Mouse (Mus musculus) lung, postnatal 0 days (tissue): ENCODE results near the gene Apobec4. TPM values are rescaled to one million over a fixed set of nuclear protein-coding genes. Genes with fewer than 3 reads are reported as not detected.

Source experiments
- ATAC-seq: fragments of 200-750 bp; cut with Nextera tagmentation; 2 replicates; pipeline ENCODE4 v1.8.0; 2017; ENCODE audit warnings: moderate library complexity
- DNase-seq: peaks from one replicate; pipeline ENCODE4 v3.0.0-alpha.2; 2016; ENCODE audit warnings: low spot score
- H3K27ac ChIP-seq: fragments of 300-500 bp; sonication (generic); 2 replicates; pipeline ENCODE4 v1.5.1; 2014; ENCODE audit warnings: antibody characterized with exemption, mild to moderate bottlenecking, low read length, mixed read lengths
- H3K27me3 ChIP-seq: fragments of 300-500 bp; sonication (generic); replicated peaks from 2 replicates; pipeline ENCODE4 v1.6.1; 2014; ENCODE audit warnings: low read length, mixed read lengths; ENCODE audit not compliant: insufficient read depth
- H3K36me3 ChIP-seq: fragments of 300-500 bp; sonication (generic); 2 replicates; pipeline ENCODE4 v1.6.1; 2014; ENCODE audit warnings: low read length, mixed read lengths; ENCODE audit not compliant: insufficient read depth
- H3K4me1 ChIP-seq: fragments of 300-500 bp; sonication (generic); 2 replicates; pipeline ENCODE4 v1.6.1; 2014; ENCODE audit warnings: antibody characterized with exemption, low read depth, low read length, mixed read lengths; ENCODE audit not compliant: insufficient read depth
- H3K4me2 ChIP-seq: fragments of 300-500 bp; sonication (generic); replicated peaks from 2 replicates; pipeline ENCODE4 v1.6.1; 2014; ENCODE audit warnings: low read depth, mild to moderate bottlenecking, low read length, moderate library complexity, mixed read lengths
- H3K4me3 ChIP-seq: fragments of 300-500 bp; sonication (generic); 2 replicates; pipeline ENCODE4 v1.5.1; 2014; ENCODE audit warnings: low read depth, low read length
- H3K9ac ChIP-seq: fragments of 300-500 bp; sonication (generic); replicated peaks from 2 replicates; pipeline ENCODE4 v1.6.1; 2014; ENCODE audit warnings: low read depth, mild to moderate bottlenecking
- H3K9me3 ChIP-seq: fragments of 300-500 bp; sonication (generic); 2 replicates; pipeline ENCODE4 v1.6.1; 2016; ENCODE audit warnings: low read length, mixed read lengths
- CTCF ChIP-seq: IDR thresholded peaks from 2 replicates; pipeline ENCODE4 v1.5.1; 2016; ENCODE audit warnings: antibody characterized with exemption, mild to moderate bottlenecking
- EP300 ChIP-seq: IDR thresholded peaks from 2 replicates; pipeline ENCODE4 v1.6.1; 2016; ENCODE audit warnings: antibody characterized with exemption, mild to moderate bottlenecking, control low read depth
- WGBS: fragments of 180-500 bp; shearing (Covaris S2); extraction: QIAGEN DNeasy Blood & Tissue Kit; methylation state at CpG from one replicate; pipeline ENCODE4 v1.1.7; 2014; 5-methylcytosine and 5-hydroxymethylcytosine counted together
- polyA plus RNA-seq: library from polyadenylated mRNA; unstranded; fragments of >200 nt; fragmentation: Nextera tagmentation; extraction: Ambion mirVana; gene quantifications from 2 replicates; pipeline ENCODE4 v1.2.1, GENCODE M21; 2015

The Apobec4 gene
- polyA plus RNA-seq, 1 experiment from 2014 or later: 0.74 TPM

DNA sequence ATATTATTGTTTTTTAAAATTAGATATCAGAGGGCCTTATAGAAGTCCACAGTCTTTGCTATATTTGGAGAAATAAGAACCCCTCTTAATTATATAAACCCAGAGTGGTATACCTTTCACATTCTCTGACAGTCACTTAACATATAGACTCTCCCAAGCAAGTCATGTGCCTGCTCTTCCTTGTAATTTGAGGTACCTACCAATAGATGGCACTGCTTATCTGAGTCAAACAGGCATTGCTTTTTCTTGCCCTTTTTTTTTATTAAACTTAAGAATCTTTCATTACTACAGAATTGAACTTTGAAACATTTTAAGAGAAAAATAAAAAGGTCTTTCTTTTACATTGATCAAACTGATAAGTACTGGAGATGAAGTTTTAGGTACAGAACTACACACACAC lies 26.1 kb upstream of the Apobec4 start:
- no peak overlapping the region for H3K9ac ChIP-seq
- H3K4me1 ChIP-seq: no peaks in the 10 kb centered on the region
- H3K4me3 ChIP-seq: no peak overlapping the region
- TF ChIP-seq CTCF: peak; percentile 48
- TF ChIP-seq EP300: no peak
- DNase-seq (peak; percentile 38), ATAC-seq (no peak)
- no peaks in the 10 kb centered on the region for H3K27me3 ChIP-seq
- H3K4me2 ChIP-seq: no peak overlapping the region
- H3K27ac ChIP-seq: no peak overlapping the region
- no peaks in the 10 kb centered on the region for H3K9me3 ChIP-seq
- H3K36me3 ChIP-seq: no peaks in the 10 kb centered on the region

DNA sequence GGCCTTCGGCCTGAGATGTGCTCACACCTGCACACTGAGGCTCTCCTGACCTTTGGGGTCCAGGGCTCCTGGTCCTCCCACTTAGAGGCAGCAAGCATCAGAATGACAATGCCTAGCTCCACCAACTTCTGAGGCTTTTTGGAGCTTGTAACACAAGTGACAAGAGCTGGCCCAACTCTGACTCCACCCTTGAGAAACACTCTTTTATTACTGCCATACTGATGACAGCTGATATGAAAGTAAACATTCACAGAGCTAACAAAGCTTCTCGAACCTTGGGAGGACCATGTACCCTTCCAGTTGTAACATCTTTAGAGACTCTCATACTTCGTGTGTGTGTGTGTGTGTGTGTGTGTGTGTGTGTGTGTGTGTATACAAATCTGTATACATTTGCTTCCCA lies 24.3 kb upstream of the Apobec4 start:
- Histone ChIP-seq H3K4me1 (no peaks in the 10 kb centered on the region), H3K9me3 (no peaks in the 10 kb centered on the region), H3K36me3 (no peaks in the 10 kb centered on the region), H3K4me2 (no peak overlapping the region), H3K9ac (no peak overlapping the region), H3K27ac (no peak overlapping the region), H3K27me3 (no peaks in the 10 kb centered on the region), H3K4me3 (no peak overlapping the region)
- TF ChIP-seq CTCF (no peak), EP300 (no peak)
- DNase-seq (no peak), ATAC-seq (no peak)
- 47% methylated on average over 3 of the region's 3 CpGs for WGBS

DNA sequence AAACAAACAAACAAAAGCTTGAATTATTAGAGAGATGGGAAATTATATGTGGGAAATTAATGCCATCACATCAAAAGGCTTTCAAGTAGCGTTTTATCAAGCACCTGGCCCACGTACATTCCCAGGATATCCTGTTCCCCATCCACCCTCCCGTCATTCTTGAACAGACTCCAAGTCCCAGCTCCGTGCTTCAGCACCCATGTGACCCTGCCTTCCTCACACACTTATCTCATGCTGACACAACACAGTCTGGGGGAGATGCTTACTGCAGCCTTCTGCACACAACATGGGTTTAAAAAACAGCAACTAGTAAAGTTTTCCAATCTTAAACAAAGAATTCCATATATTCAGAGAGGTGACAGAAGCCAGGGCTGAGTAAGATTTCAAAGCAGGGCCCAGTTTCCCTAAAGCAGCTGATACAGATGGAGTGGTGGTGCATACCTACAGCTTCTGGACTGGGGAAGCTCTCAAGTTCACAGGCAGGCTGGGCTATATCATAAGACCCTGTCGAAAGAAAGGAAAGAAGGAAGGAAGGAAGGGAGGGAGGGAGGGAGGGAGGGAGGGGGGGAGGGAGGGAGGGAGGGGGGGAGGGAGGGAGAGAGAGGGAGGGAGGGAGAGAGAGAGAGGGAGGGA lies 22.6 kb upstream of the Apobec4 start:
- DNase-seq (peak; percentile 52), ATAC-seq (peak; percentile 70)
- no peaks in the 10 kb centered on the region for H3K36me3 ChIP-seq
- WGBS: 12% methylated on average over 4 of the region's 5 CpGs
- no peaks in the 10 kb centered on the region for H3K4me1 ChIP-seq
- H3K9ac ChIP-seq: no peak overlapping the region
- no peaks in the 10 kb centered on the region for H3K27me3 ChIP-seq
- H3K9me3 ChIP-seq: no peaks in the 10 kb centered on the region
- no peak overlapping the region for H3K27ac ChIP-seq
- no peak for TF ChIP-seq CTCF
- no peak for TF ChIP-seq EP300
- no peak overlapping the region for H3K4me3 ChIP-seq
- H3K4me2 ChIP-seq: no peak overlapping the region

DNA sequence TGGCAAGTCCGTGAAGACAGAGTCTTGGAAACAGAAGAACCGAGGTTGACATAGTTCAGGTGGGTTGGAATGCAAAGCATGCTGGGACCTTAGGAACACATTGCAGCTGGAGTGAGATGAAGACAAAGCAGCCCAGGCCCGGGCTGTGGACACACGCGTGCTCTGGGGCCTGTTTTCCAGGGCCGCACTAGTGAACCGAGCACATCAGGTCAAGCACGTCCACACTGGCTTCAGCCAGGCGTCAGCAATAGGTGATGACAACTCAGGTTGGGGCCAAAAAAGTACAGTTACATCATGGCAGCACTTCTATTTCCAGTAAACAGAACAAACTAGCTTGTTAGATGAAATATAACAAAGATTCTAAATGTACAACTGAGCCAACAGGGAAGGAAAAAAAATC lies 11.6 kb upstream of the Apobec4 start:
- no peak overlapping the region for H3K4me2 ChIP-seq
- DNase-seq (no peak), ATAC-seq (no peak)
- TF ChIP-seq CTCF (no peak), EP300 (no peak)
- H3K9me3 ChIP-seq: no peaks in the 10 kb centered on the region
- H3K4me3 ChIP-seq: no peak overlapping the region
- WGBS: 69% methylated on average over 9 of the region's 9 CpGs
- H3K9ac ChIP-seq: no peak overlapping the region
- H3K27ac ChIP-seq: no peak overlapping the region
- H3K27me3 ChIP-seq: no peaks in the 10 kb centered on the region
- H3K36me3 ChIP-seq: no peaks in the 10 kb centered on the region
- H3K4me1 ChIP-seq: no peaks in the 10 kb centered on the region; the same call in 1 of the 2 replicates

DNA sequence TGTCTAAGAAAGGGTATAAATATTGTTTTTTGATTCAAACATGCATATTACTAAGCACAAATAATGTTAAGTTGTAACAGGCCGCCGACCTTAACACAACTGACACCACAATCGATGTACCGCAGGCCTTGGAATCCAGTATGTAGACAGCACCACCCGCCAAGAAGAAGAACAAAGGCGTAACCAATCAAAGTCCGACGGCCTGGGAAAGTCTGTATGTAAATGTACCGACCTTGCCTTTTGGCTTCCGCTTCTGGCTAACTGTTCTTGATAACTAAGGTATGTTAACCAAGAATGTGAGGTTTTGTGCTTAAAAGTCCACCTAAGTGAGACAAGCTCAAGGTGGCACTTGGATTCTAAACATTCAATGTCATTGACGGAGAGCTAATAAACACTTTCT lies 11.0 kb upstream of the Apobec4 start:
- Histone ChIP-seq H3K9ac (no peak overlapping the region), H3K36me3 (no peaks in the 10 kb centered on the region), H3K4me2 (no peak overlapping the region), H3K4me3 (no peak overlapping the region), H3K4me1 (no peaks in the 10 kb centered on the region; the same call in 1 of the 2 replicates), H3K27ac (no peak overlapping the region), H3K9me3 (no peaks in the 10 kb centered on the region), H3K27me3 (no peaks in the 10 kb centered on the region)
- WGBS: 95% methylated on average over 11 of the region's 11 CpGs
- no peak for TF ChIP-seq EP300
- TF ChIP-seq CTCF: no peak
- no peak for DNase-seq
- ATAC-seq: no peak

DNA sequence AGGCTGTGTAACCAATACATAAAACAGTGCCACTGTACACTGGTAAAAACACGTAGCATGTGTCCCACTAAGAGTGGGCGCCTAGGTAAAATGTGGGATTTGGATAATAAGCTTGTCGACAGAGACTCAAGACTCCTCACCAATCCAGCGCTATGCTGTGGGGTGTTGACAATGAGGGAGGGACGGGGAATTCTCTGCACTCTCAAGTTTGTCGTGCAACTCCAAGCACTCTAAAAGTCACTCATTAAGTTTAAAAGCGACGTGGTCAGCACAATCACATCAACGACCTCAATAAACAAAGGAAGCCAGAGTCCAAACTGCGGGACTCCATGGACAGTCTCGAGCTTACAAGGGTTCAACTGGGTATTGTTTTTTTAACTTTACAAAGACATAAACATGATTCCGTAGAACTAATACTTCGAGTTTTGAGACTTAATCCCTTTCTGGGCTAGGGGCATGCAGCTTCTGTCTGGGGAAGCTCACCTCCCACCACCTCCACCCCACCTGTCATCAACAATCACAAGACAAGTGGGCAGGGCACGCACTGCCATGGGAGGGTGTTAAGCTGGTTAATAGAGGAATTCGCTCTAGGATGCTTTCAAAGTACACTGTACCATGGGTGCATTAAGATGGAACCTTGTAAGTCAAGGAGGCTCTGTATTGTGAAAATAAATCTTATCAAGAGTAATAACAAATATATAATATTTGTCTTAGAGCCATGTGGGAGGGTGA lies 7.1 kb upstream of the Apobec4 start:
- WGBS: 29% methylated on average over 15 of the region's 15 CpGs
- no peak overlapping the region for H3K4me3 ChIP-seq

More for the DNA sequence above, 7.1 kb upstream of the Apobec4 start:
- H3K4me1 ChIP-seq: no peaks in the 10 kb centered on the region; the same call in 1 of the 2 replicates
- no peak; the same call in 1 of the 2 replicates for ATAC-seq
- no peaks in the 10 kb centered on the region for H3K9me3 ChIP-seq
- no peaks in the 10 kb centered on the region for H3K36me3 ChIP-seq
- no peaks in the 10 kb centered on the region for H3K27me3 ChIP-seq
- no peak overlapping the region for H3K4me2 ChIP-seq
- DNase-seq: no peak
- H3K27ac ChIP-seq: no peak overlapping the region
- no peak overlapping the region for H3K9ac ChIP-seq
- TF ChIP-seq CTCF (no peak), EP300 (no peak)
